Mouse (Mus musculus) ovary, postnatal 14 days (tissue): ENCODE measurements at regions not wholly inside any gene's neighbourhood (a gene's known extent, or its start where the extent isn't known, plus 50 kb on each side); places are given as distances from the start of the nearest gene placed in this dataset.
A peak's percentile ranks its signal among the peaks of the same experiment; 100 is the strongest.

Experiments
- DNase-seq: peaks from one replicate; pipeline ENCODE4 v3.0.0; 2022; ENCODE audit warnings: low spot score

DNA sequence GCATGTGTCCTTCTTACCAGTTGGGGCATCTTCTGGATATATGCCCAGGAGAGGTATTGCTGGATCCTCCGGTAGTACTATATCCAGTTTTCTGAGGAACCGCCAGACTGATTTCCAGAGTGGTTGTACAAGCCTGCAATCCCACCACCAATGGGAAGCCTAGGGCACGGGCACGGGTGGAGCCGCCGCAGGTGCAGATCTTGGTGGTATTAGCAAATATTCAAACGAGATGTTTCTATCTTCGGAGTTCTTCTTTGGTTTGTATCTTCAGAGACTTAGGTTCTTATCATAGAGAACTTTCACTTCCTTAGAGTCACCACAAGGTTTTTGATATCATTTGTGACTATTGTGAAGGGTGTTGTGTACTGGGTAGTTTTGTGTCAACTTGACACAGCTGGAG, 103.1 kb downstream of the Btbd35f12 start:
- peak; percentile 0 for DNase-seq
